Mouse (Mus musculus) hindbrain, embryonic 13.5 days (tissue): ENCODE data around the gene Gstp2. TPM values are rescaled to one million over a fixed set of nuclear protein-coding genes. Genes with fewer than 3 reads are reported as not detected.
"Not testable (repeated sequence)": the region's sequence is repeated elsewhere in the genome, so short reads cannot be mapped to it uniquely, and the experiment has no call there.

Source experiments
- ATAC-seq: fragments of 200-750 bp; cut with Nextera tagmentation; 2 replicates; pipeline ENCODE4 v1.8.0; 2017; ENCODE audit warnings: moderate TSS enrichment; ENCODE audit not compliant: low FRiP score
- H3K27ac ChIP-seq: fragments of 300-500 bp; sonication (generic); 2 replicates; pipeline ENCODE4 v1.5.1; 2015; ENCODE audit warnings: inconsistent platforms, mild to moderate bottlenecking, moderate library complexity
- H3K27me3 ChIP-seq: fragments of 300-500 bp; sonication (generic); 2 replicates; pipeline ENCODE4 v1.6.1; 2015; ENCODE audit warnings: mild to moderate bottlenecking, inconsistent platforms
- H3K36me3 ChIP-seq: fragments of 300-500 bp; sonication (generic); 2 replicates; pipeline ENCODE4 v1.6.1; 2015; ENCODE audit warnings: mild to moderate bottlenecking, inconsistent platforms
- H3K4me1 ChIP-seq: fragments of 300-500 bp; sonication (generic); replicated peaks from 2 replicates; pipeline ENCODE4 v1.6.1; 2015; ENCODE audit warnings: inconsistent platforms
- H3K4me2 ChIP-seq: fragments of 300-500 bp; sonication (generic); 2 replicates; pipeline ENCODE4 v1.6.1; 2015; ENCODE audit warnings: inconsistent platforms, mild to moderate bottlenecking, moderate library complexity
- H3K4me3 ChIP-seq: fragments of 300-500 bp; sonication (generic); 2 replicates; pipeline ENCODE4 v1.5.1; 2015; ENCODE audit warnings: mild to moderate bottlenecking, inconsistent platforms
- H3K9ac ChIP-seq: fragments of 300-500 bp; sonication (generic); 2 replicates; pipeline ENCODE4 v1.6.1; 2015; ENCODE audit warnings: mild to moderate bottlenecking, inconsistent platforms
- H3K9me3 ChIP-seq: fragments of 300-500 bp; sonication (generic); 2 replicates; pipeline ENCODE4 v1.6.1; 2016; ENCODE audit warnings: inconsistent platforms
- WGBS: fragments of 180-500 bp; shearing (Covaris S2); methylation state at CpG from one replicate; pipeline ENCODE4 v1.1.7; 2015; 5-methylcytosine and 5-hydroxymethylcytosine counted together
- polyA plus RNA-seq: library from polyadenylated mRNA; unstranded; fragments of >200 nt; fragmentation: Nextera tagmentation; extraction: Ambion mirVana; gene quantifications from 2 replicates; pipeline ENCODE4 v1.2.1, GENCODE M21; 2015

The Gstp2 gene
- polyA plus RNA-seq, 1 experiment from 2014 or later = 1.4 TPM

- no peaks in the 10 kb centered on the region for H3K4me1 ChIP-seq
- H3K36me3 ChIP-seq = no peaks in the 10 kb centered on the region
- no peak for ATAC-seq
- H3K27me3 ChIP-seq = 0 out of 2 replicates have a peak, but pooled peaks cover 4% of the 10 kb centered on the region
- no peaks in the 10 kb centered on the region for H3K9me3 ChIP-seq
- 65% methylated on average over 15 of the region's 15 CpGs for WGBS
- no peak overlapping the region for H3K4me2 ChIP-seq
- H3K4me3 ChIP-seq = no peak overlapping the region
- no peak overlapping the region for H3K27ac ChIP-seq
- H3K9ac ChIP-seq = no peak overlapping the region
These were observed 10.3 kb upstream of the Gstp2 start for GRCm38 (mm10) chr19:4055947-4056693.

- H3K9me3 ChIP-seq = no peaks in the 10 kb centered on the region
- H3K27ac ChIP-seq = no peak overlapping the region
- no peak overlapping the region for H3K9ac ChIP-seq
- 76% methylated on average over 8 of the region's 8 CpGs for WGBS
- 0 out of 2 replicates have a peak, but pooled peaks cover 4% of the 10 kb centered on the region for H3K27me3 ChIP-seq
- no peaks in the 10 kb centered on the region for H3K36me3 ChIP-seq
- no peak overlapping the region for H3K4me3 ChIP-seq
- H3K4me1 ChIP-seq = no peaks in the 10 kb centered on the region
- no peak for ATAC-seq
- H3K4me2 ChIP-seq = no peak overlapping the region
These were observed 9.6 kb upstream of the Gstp2 start for GRCm38 (mm10) chr19:4055216-4055946.

GRCm38 (mm10) chr19:4054613-4055012 is 8.8 kb upstream of the Gstp2 start:
- Histone ChIP-seq H3K9me3 (no peaks in the 10 kb centered on the region), H3K36me3 (no peaks in the 10 kb centered on the region), H3K4me2 (no peak overlapping the region), H3K4me1 (no peaks in the 10 kb centered on the region), H3K4me3 (no peak overlapping the region), H3K27ac (no peak overlapping the region), H3K27me3 (0 out of 2 replicates have a peak, but pooled peaks cover 4% of the 10 kb centered on the region), H3K9ac (no peak overlapping the region)
- 91% methylated on average over 5 of the region's 5 CpGs for WGBS
- ATAC-seq = no peak

GRCm38 (mm10) chr19:4052516-4053030 is 6.8 kb upstream of the Gstp2 start:
- H3K27ac ChIP-seq = no peak overlapping the region
- no peaks in the 10 kb centered on the region for H3K9me3 ChIP-seq
- H3K9ac ChIP-seq = no peak overlapping the region
- WGBS = 68% methylated on average over 5 of the region's 5 CpGs
- H3K4me3 ChIP-seq = no peak overlapping the region
- no peak for ATAC-seq
- no peaks in the 10 kb centered on the region for H3K4me1 ChIP-seq
- 0 out of 2 replicates have a peak, but pooled peaks cover 4% of the 10 kb centered on the region for H3K27me3 ChIP-seq
- no peak overlapping the region for H3K4me2 ChIP-seq
- H3K36me3 ChIP-seq = no peaks in the 10 kb centered on the region

- H3K4me1 ChIP-seq = no peaks in the 10 kb centered on the region
- H3K27me3 ChIP-seq = 0 out of 2 replicates have a peak, but pooled peaks cover 4% of the 10 kb centered on the region
- ATAC-seq = no peak
- H3K9ac ChIP-seq = no peak overlapping the region
- no peaks in the 10 kb centered on the region for H3K9me3 ChIP-seq
- H3K36me3 ChIP-seq = no peaks in the 10 kb centered on the region
- H3K4me3 ChIP-seq = no peak overlapping the region
- no peak overlapping the region for H3K4me2 ChIP-seq
- WGBS = 58% methylated on average over 10 of the region's 10 CpGs
- H3K27ac ChIP-seq = no peak overlapping the region
These were observed 6.1 kb upstream of the Gstp2 start for GRCm38 (mm10) chr19:4051741-4052515.

- H3K4me1 ChIP-seq = no peaks in the 10 kb centered on the region
- H3K9me3 ChIP-seq = no peaks in the 10 kb centered on the region
- no peaks in the 10 kb centered on the region for H3K36me3 ChIP-seq
- no peak overlapping the region for H3K4me3 ChIP-seq
- WGBS = 99% methylated on average over 5 of the region's 5 CpGs
- H3K9ac ChIP-seq = no peak overlapping the region
- no peak overlapping the region for H3K4me2 ChIP-seq
- H3K27me3 ChIP-seq = 0 out of 2 replicates have a peak, but pooled peaks cover 4% of the 10 kb centered on the region
- no peak for ATAC-seq
- no peak overlapping the region for H3K27ac ChIP-seq
These were observed 5.2 kb upstream of the Gstp2 start for GRCm38 (mm10) chr19:4051016-4051415.

GRCm38 (mm10) chr19:4049069-4049468 is 3.2 kb upstream of the Gstp2 start:
- 81% methylated on average over 5 of the region's 5 CpGs for WGBS
- not testable (repeated sequence) for H3K36me3 ChIP-seq, H3K27me3 ChIP-seq, H3K9ac ChIP-seq, H3K27ac ChIP-seq, H3K4me2 ChIP-seq, H3K4me1 ChIP-seq, H3K9me3 ChIP-seq, H3K4me3 ChIP-seq, ATAC-seq

- no peaks in the 10 kb centered on the region for H3K36me3 ChIP-seq
- 20% methylated on average over 4 of the region's 4 CpGs for WGBS
- ATAC-seq = no peak
- H3K27ac ChIP-seq = no peak overlapping the region
- H3K9me3 ChIP-seq = no peaks in the 10 kb centered on the region
- H3K27me3 ChIP-seq = no peaks in the 10 kb centered on the region
- no peak overlapping the region for H3K4me2 ChIP-seq
- no peak overlapping the region for H3K4me3 ChIP-seq
- no peaks in the 10 kb centered on the region for H3K4me1 ChIP-seq
- no peak overlapping the region for H3K9ac ChIP-seq
These were observed 2.0 kb upstream of the Gstp2 start for GRCm38 (mm10) chr19:4047859-4048258.

GRCm38 (mm10) chr19:4046866-4047254 is 1.0 kb upstream of the Gstp2 start:
- Histone ChIP-seq H3K27ac (no peak overlapping the region), H3K27me3 (no peaks in the 10 kb centered on the region)

GRCm38 (mm10) chr19:4044109-4044508 is 1.7 kb downstream of the Gstp2 start:
- H3K4me2 ChIP-seq, H3K27me3 ChIP-seq: not testable (repeated sequence)

More at GRCm38 (mm10) chr19:4046866-4047254, 1.0 kb upstream of the Gstp2 start:
- 82% methylated on average over 8 of the region's 8 CpGs for WGBS
- ATAC-seq = no peak
- Histone ChIP-seq H3K4me2 (no peak overlapping the region), H3K4me1 (no peaks in the 10 kb centered on the region), H3K9me3 (no peaks in the 10 kb centered on the region), H3K36me3 (no peaks in the 10 kb centered on the region), H3K9ac (no peak overlapping the region), H3K4me3 (no peak overlapping the region)

GRCm38 (mm10) chr19:4042124-4042523 is 3.7 kb downstream of the Gstp2 start:
- no peaks in the 10 kb centered on the region for H3K27me3 ChIP-seq
- H3K4me3 ChIP-seq = no peak overlapping the region
- H3K9me3 ChIP-seq = no peaks in the 10 kb centered on the region
- H3K4me1 ChIP-seq = peaks cover 12% of the 10 kb centered on the region
- 72% methylated on average over 14 of the region's 14 CpGs for WGBS
- 0 out of 2 replicates have a peak overlapping the region, but pooled peaks have one; percentile 35 for H3K9ac ChIP-seq
- H3K27ac ChIP-seq = no peak overlapping the region
- ATAC-seq = no peak
- H3K36me3 ChIP-seq = no peaks in the 10 kb centered on the region
- H3K4me2 ChIP-seq = no peak overlapping the region

More at GRCm38 (mm10) chr19:4044109-4044508, 1.7 kb downstream of the Gstp2 start:
- H3K4me1 ChIP-seq, H3K27ac ChIP-seq, H3K4me3 ChIP-seq, H3K9ac ChIP-seq, H3K9me3 ChIP-seq, ATAC-seq, H3K36me3 ChIP-seq: not testable (repeated sequence)
- WGBS = 90% methylated on average over 5 of the region's 5 CpGs

GRCm38 (mm10) chr19:4041500-4041899 is 4.3 kb downstream of the Gstp2 start:
- not testable (repeated sequence) for H3K9ac ChIP-seq, H3K27ac ChIP-seq, H3K27me3 ChIP-seq, H3K4me3 ChIP-seq, H3K36me3 ChIP-seq, H3K4me2 ChIP-seq, H3K9me3 ChIP-seq, ATAC-seq
- 94% methylated on average over 4 of the region's 4 CpGs for WGBS
- H3K4me1 ChIP-seq = peaks cover 15% of the 10 kb centered on the region
